ENCODE assay signal across 19 mouse cellular contexts in the genomic region with DNA sequence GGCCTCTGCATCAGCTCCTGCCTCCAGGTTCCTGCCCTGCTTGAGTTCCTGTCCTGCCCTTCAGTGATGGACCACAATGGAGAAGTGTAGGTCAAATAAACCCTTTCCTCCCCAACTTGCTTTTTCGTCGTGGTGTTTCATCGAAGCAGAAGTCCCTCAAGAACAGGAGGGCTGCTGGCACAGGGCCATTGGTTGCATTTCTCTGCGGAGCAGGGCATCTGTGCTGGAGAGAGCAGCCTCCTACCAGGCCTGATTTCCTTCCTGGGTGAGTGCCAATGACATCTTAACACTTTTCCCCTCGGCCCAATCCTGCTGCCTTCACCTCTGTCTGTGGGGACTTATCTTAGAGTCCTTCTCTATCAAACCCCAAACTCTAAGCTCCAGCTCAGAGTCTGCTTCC. TPM values are rescaled to one million over a fixed set of nuclear protein-coding genes. Genes with fewer than 3 reads are reported as not detected.
DNase-seq lines count a peak whose midpoint lies in the region.
"Had no signal": no experiment of that assay in that cellular context is flagged by ENCODE, and none has a peak within 500 bp of the region (broad histone marks: within the 10 kb centered on the region; RNA-seq: fewer than 3 reads in every experiment).

No protein-coding gene starts in this region.

- 82% methylated on average over 5 of the region's 5 CpGs for WGBS in embryonic facial prominence, embryonic 10.5 days

- no peaks in the 10 kb centered on the region for H3K9me3 ChIP-seq in embryonic facial prominence, embryonic 10.5 days
- H3K9me3 ChIP-seq: embryonic facial prominence, embryonic 12.5 days; forebrain, embryonic 13.5 days; G1E had no signal

- DNase-seq in cerebellum, postnatal 10 days: peak; percentile 32 to 55
- DNase-seq in cerebellum, adult 9-10 months: no peak
- peak; percentile 61 for DNase-seq in left cerebral cortex, postnatal 4 days
- DNase-seq in left cerebral cortex, postnatal 36 days (ENCODE audit: low spot score in 2 of 2): no peak
- peak; percentile 82 for DNase-seq in MN1 (ENCODE audit: low spot score)
- DNase-seq in embryonic facial prominence, embryonic 10.5 days (ENCODE audit: low spot score): no peak
- DNase-seq in yolk sac, embryonic 10.5 days (ENCODE audit: low spot score): no peak
- DNase-seq: adrenal gland, adult 2 months; adrenal gland, postnatal 10 days; adrenal gland, postnatal 25 days; B cell, adult 2 months; cerebellum, adult 11-12 months; cerebellum, adult 2 months; cerebellum, adult 9-11 months had no signal

- H3K27me3 ChIP-seq in embryonic facial prominence, embryonic 10.5 days (replicated peaks; ENCODE audit: low read depth, poor library complexity, severe bottlenecking): no peaks in the 10 kb centered on the region
- H3K27me3 ChIP-seq: embryonic facial prominence, embryonic 12.5 days; forebrain, embryonic 13.5 days had no signal

- peaks cover 24% of the 10 kb centered on the region for H3K4me1 ChIP-seq in embryonic facial prominence, embryonic 10.5 days

- no peaks in the 10 kb centered on the region for H3K36me3 ChIP-seq in embryonic facial prominence, embryonic 10.5 days (replicated peaks)
- H3K36me3 ChIP-seq: embryonic facial prominence, embryonic 12.5 days; G1E had no signal

- intact Hi-C loops in left cerebral cortex, postnatal 4 days (cut with DNase I): no loop called here
- intact Hi-C loops in left cerebral cortex, postnatal 36 days (cut with DNase I): loop anchor here (5.0 kb wide), 1 partner anchor 33 kb away; no protein-coding TSS in a partner anchor

- H3K4me3 ChIP-seq in embryonic facial prominence, embryonic 10.5 days: no peak overlapping the region
- H3K4me3 ChIP-seq: embryonic facial prominence, embryonic 12.5 days; forebrain, embryonic 13.5 days had no signal

- H3K27ac ChIP-seq in embryonic facial prominence, embryonic 10.5 days (replicated peaks): 0 out of 2 replicates have a peak overlapping the region, but pooled peaks have one; percentile 15
- H3K27ac ChIP-seq: embryonic facial prominence, embryonic 12.5 days; forebrain, embryonic 13.5 days had no signal

RNA-seq across cellular contexts. Expression of a gene that starts 25.7 kb away (rescaled TPM):
- 10 to 100 TPM; 14.1 to 20.7 TPM for total RNA-seq in left cerebral cortex, postnatal 4 days (2021)
- total RNA-seq in left cerebral cortex, postnatal 36 days (2021): 1 to 10 TPM; 1.8 to 2.6 TPM
- 1,341 and 1,562 TPM in 2 replicates for polyA plus RNA-seq in embryonic facial prominence, embryonic 10.5 days (2016; fragmentation: Nextera tagmentation; extraction: Ambion mirVana)
- total RNA-seq: CH12.LX, G1E had no signal
- polyA plus RNA-seq: CD4-positive, CD25-positive, alpha-beta regulatory T cell, adult 4 months; G1E had no signal

RNA-seq across cellular contexts. Expression of a gene that starts 56.0 kb away (rescaled TPM):
- 10 to 100 TPM; 50.9 to 56.9 TPM for total RNA-seq in left cerebral cortex, postnatal 4 days (2021)
- total RNA-seq in left cerebral cortex, postnatal 36 days (2021): 10 to 100 TPM; 51.8 to 52.7 TPM
- polyA plus RNA-seq in embryonic facial prominence, embryonic 10.5 days (2016; fragmentation: Nextera tagmentation; extraction: Ambion mirVana): 182 and 188 TPM in 2 replicates

Comparison
In these comparisons a context has a peak if more than half of its experiments do, and no peak if none do; other contexts are left out.
1. DNase-seq: peak in cerebellum, postnatal 10 days (2 of 2), left cerebral cortex, postnatal 4 days (single experiment) and MN1 (single experiment); none in cerebellum, adult 9-10 months (single experiment), left cerebral cortex, postnatal 36 days (0 of 2), embryonic facial prominence, embryonic 10.5 days (single experiment) and yolk sac, embryonic 10.5 days (single experiment).
2. RNA of a gene that starts 25.7 kb away (total RNA-seq): 14.1 to 20.7 TPM in left cerebral cortex, postnatal 4 days; 1.8 to 2.6 TPM in left cerebral cortex, postnatal 36 days; every median in the first group is over 4 times any median in the second.